Mouse (Mus musculus): ENCODE results near the gene Gm49369. TPM values are rescaled to one million over a fixed set of nuclear protein-coding genes. Genes with fewer than 3 reads are reported as not detected.

The Gm49369 gene
- total and polyA plus RNA-seq, 2 experiments from 2014 or later = 0.85 TPM; not detected in 1

DNA sequence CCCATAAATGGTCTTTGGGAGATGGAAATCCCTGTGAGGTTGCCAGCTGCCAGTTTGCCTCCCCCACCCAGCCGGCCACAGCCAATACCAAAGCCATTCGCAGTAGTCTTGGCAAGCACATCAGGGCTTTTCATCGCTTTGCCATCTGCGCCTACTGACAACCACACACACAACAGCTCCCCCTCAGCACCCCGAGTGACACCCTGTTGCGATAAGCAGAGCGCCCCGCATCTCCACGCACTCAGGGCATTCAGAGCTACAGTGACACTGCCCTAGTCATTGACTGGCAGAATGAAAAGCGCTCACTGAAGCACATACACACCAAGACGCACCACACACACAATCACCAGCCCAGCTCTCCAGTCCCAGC, 11.1 kb downstream of the Gm49369 start:
- Histone ChIP-seq H3K36me3 (replicated peaks; ENCODE audit: control insufficient read depth, insufficient read depth, low read length) (peaks cover 7% of the 10 kb centered on the region), H3K27ac (ENCODE audit: low read depth) (no peak overlapping the region), H3K4me2 (ENCODE audit: low read depth, low read length) (peak overlapping the region; percentile 66), H3K4me3 (ENCODE audit: low read depth, low read length) (peak overlapping the region; percentile 46), H3K27me3 (ENCODE audit: control insufficient read depth, insufficient read depth, low read length) (peaks cover 10% of the 10 kb centered on the region; the same call in 1 of the 2 replicates), H3K9me3 (replicated peaks; ENCODE audit: control insufficient read depth, low read length) (no peaks in the 10 kb centered on the region), H3K9ac (replicated peaks; ENCODE audit: low read depth, low read length) (no peak overlapping the region), H3K4me1 (ENCODE audit: control insufficient read depth, insufficient read depth) (no peaks in the 10 kb centered on the region)
- 21% methylated on average over 11 of the region's 11 CpGs for WGBS
- DNase-seq (ENCODE audit: low spot score) = no peak
- TF ChIP-seq EP300 (IDR thresholded peaks at IDR 0.05; ENCODE audit: low read depth) = no peak
- TF ChIP-seq CTCF (IDR thresholded peaks at IDR 0.05; ENCODE audit: low read depth) = no peak
- peak; percentile 4; the same call in 1 of the 2 replicates for ATAC-seq (ENCODE audit: insufficient read depth, low read depth)

DNA sequence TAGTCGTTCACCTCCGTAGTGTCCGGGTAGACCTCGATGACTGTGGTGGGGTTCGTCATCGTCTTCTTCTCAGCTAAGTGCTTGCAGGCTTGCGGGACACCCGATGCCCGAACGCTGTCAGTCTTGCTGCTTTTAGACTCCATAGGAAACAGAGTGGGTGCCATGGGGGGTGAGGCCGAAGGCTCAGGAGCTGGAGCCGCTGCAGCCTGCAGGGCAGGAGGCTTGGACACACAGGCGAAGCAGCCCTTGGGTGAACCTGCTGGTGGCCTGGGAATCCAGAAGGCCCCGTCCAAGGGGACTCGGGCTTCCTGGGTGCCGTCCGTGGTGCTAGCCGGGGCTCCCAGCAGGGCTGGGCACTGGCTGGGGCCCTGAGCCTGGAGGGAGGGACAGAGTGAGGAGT, 11.5 kb downstream of the Gm49369 start:
- no peak for DNase-seq (ENCODE audit: low spot score)
- TF ChIP-seq CTCF (IDR thresholded peaks at IDR 0.05; ENCODE audit: low read depth) (no peak), EP300 (IDR thresholded peaks at IDR 0.05; ENCODE audit: low read depth) (no peak)
- WGBS = 75% methylated on average over 18 of the region's 18 CpGs
- H3K4me1 ChIP-seq (ENCODE audit: control insufficient read depth, insufficient read depth) = no peaks in the 10 kb centered on the region
- no peak overlapping the region for H3K9ac ChIP-seq (replicated peaks; ENCODE audit: low read depth, low read length)
- H3K4me3 ChIP-seq (ENCODE audit: low read depth, low read length) = 0 out of 2 replicates have a peak overlapping the region, but pooled peaks have one; percentile 46
- ATAC-seq (ENCODE audit: insufficient read depth, low read depth) = no peak
- H3K36me3 ChIP-seq (replicated peaks; ENCODE audit: control insufficient read depth, insufficient read depth, low read length) = peaks cover 3% of the 10 kb centered on the region
- peak overlapping the region; percentile 66; the same call in 1 of the 2 replicates for H3K4me2 ChIP-seq (ENCODE audit: low read depth, low read length)
- no peak overlapping the region for H3K27ac ChIP-seq (ENCODE audit: low read depth)
- no peaks in the 10 kb centered on the region for H3K9me3 ChIP-seq (replicated peaks; ENCODE audit: control insufficient read depth, low read length)
- peaks cover 10% of the 10 kb centered on the region; the same call in 1 of the 2 replicates for H3K27me3 ChIP-seq (ENCODE audit: control insufficient read depth, insufficient read depth, low read length)

DNA sequence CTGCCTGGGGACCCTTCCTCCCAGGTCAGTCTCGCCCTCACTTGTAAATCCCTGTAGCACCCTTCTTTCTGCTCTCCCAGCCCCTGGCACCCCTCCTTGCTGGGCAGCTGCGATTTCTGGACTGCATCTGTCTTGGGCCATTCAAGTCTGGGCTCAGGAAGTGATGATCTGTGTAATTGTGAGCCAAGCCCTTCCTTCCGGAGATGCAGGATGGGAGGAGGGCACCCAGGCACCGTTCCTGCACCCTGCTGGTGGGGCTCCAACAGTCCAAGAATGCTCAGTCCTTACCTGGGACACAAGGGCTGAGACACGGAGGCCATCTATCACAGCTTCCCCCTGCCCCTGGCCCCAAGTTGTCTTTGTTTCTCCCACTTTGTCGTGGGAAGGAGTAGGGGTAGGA, 12.6 kb downstream of the Gm49369 start:
- H3K9me3 ChIP-seq (replicated peaks; ENCODE audit: control insufficient read depth, low read length) = no peaks in the 10 kb centered on the region
- H3K27ac ChIP-seq (ENCODE audit: low read depth) = no peak overlapping the region
- peaks cover 10% of the 10 kb centered on the region; the same call in 1 of the 2 replicates for H3K27me3 ChIP-seq (ENCODE audit: control insufficient read depth, insufficient read depth, low read length)
- TF ChIP-seq EP300 (IDR thresholded peaks at IDR 0.05; ENCODE audit: low read depth) (no peak), CTCF (IDR thresholded peaks at IDR 0.05; ENCODE audit: low read depth) (no peak)
- no peak for ATAC-seq (ENCODE audit: insufficient read depth, low read depth)
- no peak overlapping the region for H3K4me3 ChIP-seq (ENCODE audit: low read depth, low read length)
- H3K4me1 ChIP-seq (ENCODE audit: control insufficient read depth, insufficient read depth) = no peaks in the 10 kb centered on the region
- H3K36me3 ChIP-seq (replicated peaks; ENCODE audit: control insufficient read depth, insufficient read depth, low read length) = no peaks in the 10 kb centered on the region
- DNase-seq (ENCODE audit: low spot score) = no peak
- 57% methylated on average over 6 of the region's 6 CpGs for WGBS
- H3K9ac ChIP-seq (replicated peaks; ENCODE audit: low read depth, low read length) = no peak overlapping the region
- no peak overlapping the region for H3K4me2 ChIP-seq (ENCODE audit: low read depth, low read length)

DNA sequence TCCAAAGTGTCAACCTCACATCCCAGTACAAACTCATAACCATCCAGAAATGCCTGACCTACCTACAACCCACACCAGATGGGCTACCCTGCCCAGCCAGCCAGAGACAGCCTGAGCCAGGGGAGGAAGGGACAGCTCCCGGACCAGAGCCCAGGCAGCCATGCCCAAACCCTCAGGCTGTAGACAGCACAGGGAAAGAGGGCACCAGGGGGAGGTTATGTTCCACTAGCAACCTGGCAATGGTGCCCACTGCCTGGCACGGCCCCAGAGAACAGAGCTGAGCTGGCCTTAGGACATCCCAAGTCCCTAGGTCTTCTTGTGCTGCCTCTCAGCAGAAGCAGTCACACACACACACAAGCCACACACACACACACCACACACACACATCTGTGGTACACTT, 13.6 kb downstream of the Gm49369 start:
- ATAC-seq (ENCODE audit: insufficient read depth, low read depth) = no peak
- Histone ChIP-seq H3K9me3 (replicated peaks; ENCODE audit: control insufficient read depth, low read length) (no peaks in the 10 kb centered on the region), H3K4me2 (ENCODE audit: low read depth, low read length) (no peak overlapping the region), H3K27ac (ENCODE audit: low read depth) (no peak overlapping the region), H3K4me1 (ENCODE audit: control insufficient read depth, insufficient read depth) (no peaks in the 10 kb centered on the region), H3K4me3 (ENCODE audit: low read depth, low read length) (no peak overlapping the region), H3K9ac (replicated peaks; ENCODE audit: low read depth, low read length) (no peak overlapping the region), H3K27me3 (ENCODE audit: control insufficient read depth, insufficient read depth, low read length) (peaks cover 10% of the 10 kb centered on the region; the same call in 1 of the 2 replicates), H3K36me3 (replicated peaks; ENCODE audit: control insufficient read depth, insufficient read depth, low read length) (no peaks in the 10 kb centered on the region)
- no peak for TF ChIP-seq CTCF (IDR thresholded peaks at IDR 0.05; ENCODE audit: low read depth)
- TF ChIP-seq EP300 (IDR thresholded peaks at IDR 0.05; ENCODE audit: low read depth) = no peak
- no peak for DNase-seq (ENCODE audit: low spot score)
- 79% methylated on average over 2 of the region's 2 CpGs for WGBS

DNA sequence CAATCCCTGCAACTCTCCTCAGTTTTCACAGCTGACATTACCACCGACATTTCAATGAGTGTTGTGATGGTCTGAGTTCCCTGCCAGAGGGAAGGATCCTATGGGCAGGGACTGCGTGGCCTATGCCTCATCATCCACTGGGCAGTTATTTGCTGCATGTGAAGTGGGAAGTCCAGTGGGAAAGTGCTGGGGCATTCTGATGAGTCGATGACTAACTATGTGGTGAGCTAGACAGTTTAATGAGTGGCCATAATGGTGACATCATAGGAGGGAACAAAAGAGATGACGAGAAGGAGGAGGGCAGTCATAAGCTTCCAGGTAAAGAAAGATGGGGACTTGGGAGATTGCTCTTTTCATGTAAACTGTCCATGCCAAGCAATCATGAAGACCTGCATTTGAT, 19.4 kb downstream of the Gm49369 start:
- ATAC-seq (ENCODE audit: insufficient read depth, low read depth) (no peak), DNase-seq (ENCODE audit: low spot score) (no peak)
- Histone ChIP-seq H3K27me3 (ENCODE audit: control insufficient read depth, insufficient read depth, low read length) (no peaks in the 10 kb centered on the region), H3K9ac (replicated peaks; ENCODE audit: low read depth, low read length) (no peak overlapping the region), H3K36me3 (replicated peaks; ENCODE audit: control insufficient read depth, insufficient read depth, low read length) (no peaks in the 10 kb centered on the region), H3K4me2 (ENCODE audit: low read depth, low read length) (no peak overlapping the region), H3K4me3 (ENCODE audit: low read depth, low read length) (no peak overlapping the region), H3K4me1 (ENCODE audit: control insufficient read depth, insufficient read depth) (no peaks in the 10 kb centered on the region), H3K27ac (ENCODE audit: low read depth) (no peak overlapping the region), H3K9me3 (replicated peaks; ENCODE audit: control insufficient read depth, low read length) (no peaks in the 10 kb centered on the region)
- 49% methylated on average over 4 of the region's 4 CpGs for whole genome bisulfite sequencing
- TF ChIP-seq CTCF (IDR thresholded peaks at IDR 0.05; ENCODE audit: low read depth) (no peak), EP300 (IDR thresholded peaks at IDR 0.05; ENCODE audit: low read depth) (no peak)

DNA sequence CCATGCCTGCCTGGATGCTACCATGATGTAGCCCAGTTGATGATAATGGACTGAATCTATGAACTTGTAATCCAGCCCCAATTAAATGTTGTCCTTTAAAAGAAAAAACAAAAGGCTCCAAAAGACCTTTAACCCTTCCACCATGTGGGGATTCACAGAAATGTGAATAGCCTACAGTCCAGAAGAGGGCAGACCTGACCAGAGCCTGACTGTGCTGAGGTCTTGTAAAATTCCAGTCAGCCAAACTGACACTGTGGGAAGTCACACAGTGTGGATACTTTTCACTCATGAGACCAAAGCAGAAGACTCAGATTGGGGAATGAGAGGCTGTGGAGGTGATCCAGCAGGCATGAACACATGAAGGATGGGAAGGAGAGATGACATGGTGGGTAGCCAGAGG, 21.7 kb downstream of the Gm49369 start:
- Histone ChIP-seq H3K9ac (replicated peaks; ENCODE audit: low read depth, low read length) (no peak overlapping the region), H3K4me1 (ENCODE audit: control insufficient read depth, insufficient read depth) (no peaks in the 10 kb centered on the region), H3K36me3 (replicated peaks; ENCODE audit: control insufficient read depth, insufficient read depth, low read length) (no peaks in the 10 kb centered on the region), H3K4me3 (ENCODE audit: low read depth, low read length) (no peak overlapping the region), H3K9me3 (replicated peaks; ENCODE audit: control insufficient read depth, low read length) (no peaks in the 10 kb centered on the region), H3K27me3 (ENCODE audit: control insufficient read depth, insufficient read depth, low read length) (no peaks in the 10 kb centered on the region), H3K27ac (ENCODE audit: low read depth) (no peak overlapping the region), H3K4me2 (ENCODE audit: low read depth, low read length) (no peak overlapping the region)
- TF ChIP-seq EP300 (IDR thresholded peaks at IDR 0.05; ENCODE audit: low read depth) (no peak), CTCF (IDR thresholded peaks at IDR 0.05; ENCODE audit: low read depth) (peak; percentile 36; the same call in 1 of the 2 replicates)
- no peak for ATAC-seq (ENCODE audit: insufficient read depth, low read depth)
- DNase-seq (ENCODE audit: low spot score) = no peak
